Mouse (Mus musculus) layer of hippocampus, adult 6 months (tissue): ENCODE data around the gene Olfr1347. TPM values are rescaled to one million over a fixed set of nuclear protein-coding genes. Genes with fewer than 3 reads are reported as not detected.

ENCODE experiments used
- long read RNA-seq, 2 experiments: library from polyadenylated mRNA; unstranded; transcript quantifications; one replicate each; pipeline ENCODE4 v2.0.0; 2019 to 2020
- polyA plus RNA-seq: library from polyadenylated mRNA; unstranded; fragments of <200 nt; fragmentation: Nextera tagmentation; gene quantifications from 2 replicates; pipeline ENCODE4 v1.2.3, GENCODE M21; 2021

Gene Olfr1347
- not detected in 2 replicates for polyA plus RNA-seq
- long read RNA-seq, experiment 1: 0 reads
- long read RNA-seq, experiment 2: 0 reads

GRCm38 (mm10) chr7:6499655-6500054 is at the start of gene Olfr1347:
Gene Olfr1347, minus strand, starts transcription at chr7:6499755.

DNA sequence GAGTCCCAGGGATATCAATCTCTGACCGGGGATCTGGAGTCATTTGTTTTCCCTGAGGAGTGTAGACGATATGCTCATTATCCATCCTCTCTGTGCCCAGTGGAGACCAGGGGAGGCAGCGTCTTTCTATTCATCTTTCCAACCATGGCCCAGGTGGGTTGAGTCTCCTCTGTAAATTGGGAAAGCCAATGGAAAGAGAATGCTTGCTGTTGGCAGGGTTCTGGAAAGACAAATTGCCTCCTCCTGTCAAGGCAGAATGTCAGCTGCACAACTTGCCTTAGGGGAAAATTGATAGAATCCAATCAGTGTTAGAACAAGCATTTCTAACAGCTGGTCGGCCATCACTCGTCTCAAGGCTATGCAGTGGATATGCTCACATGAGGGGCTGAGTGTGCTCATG is 23.3 kb upstream of the Olfr1347 start, which contains the start of gene Olfr1349:
TSS of gene Olfr1349 (minus strand) at position 101 of the 400 bp plus-strand sequence.

GRCm38 (mm10) chr7:6508648-6509047 is 9.1 kb upstream of the Olfr1347 start, which contains the start of gene Olfr1348:
Gene Olfr1348, minus strand, starts transcription at chr7:6508748.

GRCm38 (mm10) chr7:6486841-6487240 is 12.7 kb downstream of the Olfr1347 start, which contains the start of gene Olfr5:
Gene Olfr5, minus strand, starts transcription at chr7:6486941.

DNA sequence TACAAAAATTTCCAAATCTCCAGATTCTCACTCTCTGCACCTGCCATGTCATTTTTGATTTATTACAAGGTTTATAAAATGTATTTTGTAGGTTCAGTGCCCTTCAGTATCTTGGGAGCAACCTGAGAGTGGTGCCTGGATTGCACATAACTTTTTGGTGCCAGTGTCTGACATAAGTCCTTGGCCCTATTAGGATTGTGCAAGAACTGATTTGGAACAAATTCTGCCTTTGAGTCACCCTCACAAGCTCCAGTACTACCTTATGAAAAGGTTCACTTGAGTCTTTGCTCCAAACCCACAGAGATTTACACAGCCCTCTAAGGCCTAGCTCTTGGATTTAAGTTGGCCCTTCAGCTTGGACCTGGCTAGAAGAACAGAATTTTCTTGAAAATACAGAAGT is 32.6 kb downstream of the Olfr1347 start, which contains the start of gene Olfr1346:
TSS of gene Olfr1346 (plus strand) at position 151 of the 400 bp plus-strand sequence.

DNA sequence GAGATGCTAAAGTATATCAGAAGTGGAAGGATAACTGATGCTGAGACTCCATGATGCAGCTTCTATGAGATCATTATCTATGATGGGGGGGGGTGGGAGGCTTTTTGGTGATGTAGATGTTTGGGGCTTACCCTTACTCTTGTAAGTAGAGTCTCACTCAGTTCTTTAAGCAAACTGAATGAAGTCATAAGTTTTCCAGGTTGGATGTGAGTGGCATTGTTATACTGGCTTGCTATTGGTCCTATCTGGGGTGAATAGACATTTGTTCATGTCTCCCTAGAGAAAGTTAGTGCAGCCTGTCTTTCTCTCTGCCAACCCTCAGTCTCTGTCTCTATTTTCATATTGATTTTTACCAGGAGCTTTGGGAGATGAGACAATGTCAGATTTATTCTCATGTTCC is 43.7 kb downstream of the Olfr1347 start, which contains the start of gene Olfr1336:
TSS of gene Olfr1336 (plus strand) at position 301 of the 400 bp plus-strand sequence.

GRCm38 (mm10) chr7:6438388-6438787 is 61.2 kb downstream of the Olfr1347 start, which contains the start of gene Olfr1344:
Gene Olfr1344, plus strand, starts transcription at chr7:6438688.

Other genes with a start within 250 kb of the Olfr1347 start
- gene Epp13, start 247.0 kb downstream of the Olfr1347 start, polyA plus RNA-seq: not detected in 2 replicates
- 13.7 and 16.4 TPM in 2 replicates for gene Zfp667, start 213.2 kb downstream of the Olfr1347 start, polyA plus RNA-seq
- 6.0 and 7.6 TPM in 2 replicates for gene Zfp583, start 168.5 kb downstream of the Olfr1347 start, polyA plus RNA-seq
- gene Gm3854, start 156.0 kb downstream of the Olfr1347 start, polyA plus RNA-seq: 1.6 and 1.8 TPM in 2 replicates
- 2.5 and 3.9 TPM in 2 replicates for gene Zfp78, start 136.5 kb downstream of the Olfr1347 start, polyA plus RNA-seq
- gene Zfp28, start 116.5 kb downstream of the Olfr1347 start, polyA plus RNA-seq: 3.8 and 4.9 TPM in 2 replicates
- 3.7 and 4.4 TPM in 2 replicates for gene Smim17, start 101.0 kb downstream of the Olfr1347 start, polyA plus RNA-seq
- 0.06 and 0.09 TPM in 2 replicates for gene Gm20715, start 89.5 kb downstream of the Olfr1347 start, polyA plus RNA-seq
- gene Olfr1344, start 61.1 kb downstream of the Olfr1347 start, polyA plus RNA-seq: 1.4 and 1.7 TPM in 2 replicates
- gene Olfr1336, start 43.6 kb downstream of the Olfr1347 start, polyA plus RNA-seq: 0.05 TPM in 1 of 2 replicates, not detected in the other
- not detected in 2 replicates for gene Olfr1346, start 32.7 kb downstream of the Olfr1347 start, polyA plus RNA-seq
- gene Olfr5, start 12.8 kb downstream of the Olfr1347 start, polyA plus RNA-seq: not detected in 2 replicates
- gene Olfr1348, start 9.0 kb upstream of the Olfr1347 start, polyA plus RNA-seq: not detected in 2 replicates
- not detected in 2 replicates for gene Olfr1349, start 23.2 kb upstream of the Olfr1347 start, polyA plus RNA-seq
- not detected in 2 replicates for gene Olfr1350, start 65.1 kb upstream of the Olfr1347 start, polyA plus RNA-seq
- 0.98 and 2.4 TPM in 2 replicates for gene Zim1, start 196.7 kb upstream of the Olfr1347 start, polyA plus RNA-seq
- 38.3 and 40.4 TPM in 2 replicates for gene Peg3, start 230.7 kb upstream of the Olfr1347 start, polyA plus RNA-seq
- gene Usp29, start 230.8 kb upstream of the Olfr1347 start, polyA plus RNA-seq: 3.4 and 4.3 TPM in 2 replicates